In genomic region chr3:68689346-68689745, GRCm38 (mm10) we compare ENCODE assay signal across 21 mouse cellular contexts. TPM values are rescaled to one million over a fixed set of nuclear protein-coding genes. Genes with fewer than 3 reads are reported as not detected.
DNase-seq lines count a peak whose midpoint lies in the region.
"Had no signal": no experiment of that assay in that cellular context is flagged by ENCODE, and none has a peak within 500 bp of the region (broad histone marks: within the 10 kb centered on the region; RNA-seq: fewer than 3 reads in every experiment).

No protein-coding gene starts in this region.

- peak; percentile 43 for DNase-seq in gastrocnemius, adult 18-20 months (ENCODE audit: low spot score)
- DNase-seq in gastrocnemius, postnatal 10 days = no peak
- DNase-seq in heart, adult 11 months = peak; percentile 68
- no peak for DNase-seq in heart, adult 18-20 months
- DNase-seq in mesoderm, embryonic 11.5 days (ENCODE audit: low read depth, low spot score) = peak; percentile 37
- peak; percentile 20 for DNase-seq in skeletal muscle tissue, adult 2 months (ENCODE audit: low read depth, low spot score)
- DNase-seq in urinary bladder, adult 2 months (ENCODE audit: low spot score) = no peak
- DNase-seq: adrenal gland, adult 2 months; adrenal gland, postnatal 10 days; adrenal gland, postnatal 25 days; cerebellum, adult 11 months; cerebellum, adult 18-20 months; cerebellum, adult 8-10 months; cerebellum, adult 9-11 months; cerebellum, postnatal 14 days; cerebellum, postnatal 36 days had no signal

RNA-seq across cellular contexts. Expression of gene Il12a, which starts 1.1 kb away (rescaled TPM):
- total RNA-seq in gastrocnemius, adult 18-20 months (2021) = 10 to 100 TPM in 1 of 2 experiments, 1 to 10 TPM in 1; 5.6 to 10.1 TPM
- 1 to 10 TPM; 4.7 to 6.2 TPM for total RNA-seq in gastrocnemius, postnatal 10 days (2021)
- under 1 TPM in 1 of 2 experiments, not detected in 1; 0.82 TPM for total RNA-seq in heart, adult 18-20 months (2021)
- 0.18 and 0.21 TPM in 2 replicates for polyA plus RNA-seq in urinary bladder, adult 2 months (2012; rRNA removed)
- total RNA-seq: ES-E14, MEL had no signal
- polyA plus RNA-seq: adrenal gland, adult 2 months; brain, embryonic 14.5 days; embryonic facial prominence, embryonic 11.5 days; erythroblast, embryonic 14.5 days had no signal

Comparison
In these comparisons a context has a peak if more than half of its experiments do, and no peak if none do; other contexts are left out.
1. DNase-seq: peak in gastrocnemius, adult 18-20 months (single experiment), heart, adult 11 months (single experiment), mesoderm, embryonic 11.5 days (single experiment) and skeletal muscle tissue, adult 2 months (single experiment); none in gastrocnemius, postnatal 10 days (single experiment), heart, adult 18-20 months (0 of 2) and urinary bladder, adult 2 months (single experiment).